7 mouse cellular contexts compared by ENCODE assay signal in genomic region chr7:38073782-38074181, GRCm38 (mm10). TPM values are rescaled to one million over a fixed set of nuclear protein-coding genes. Genes with fewer than 3 reads are reported as not detected.
A peak's percentile ranks its signal among the peaks of the same experiment; 100 is the strongest.
DNase-seq lines count a peak whose midpoint lies in the region; ATAC-seq and TF ChIP-seq lines count a peak whose summit lies in the region.

No protein-coding gene starts in this region.

- H3K4me3 ChIP-seq in CH12.LX (replicated peaks in 1 of 3; ENCODE audit: low read depth in 2 of 3, low read length in 2 of 3, poor library complexity in 1 of 3) = no peak overlapping the region
- H3K4me3 ChIP-seq in heart, postnatal 0 days (ENCODE audit: low read depth, low read length) = no peak overlapping the region
- no peak overlapping the region for H3K4me3 ChIP-seq in liver, embryonic 16.5 days (ENCODE audit: low read depth, low read length)
- no peak overlapping the region for H3K4me3 ChIP-seq in neural tube, embryonic 12.5 days

- peak; percentile 24; the same call in 1 of the 2 replicates for ATAC-seq in heart, postnatal 0 days (ENCODE audit: insufficient read depth, low read depth)
- ATAC-seq in liver, embryonic 16.5 days (ENCODE audit: low read depth) = 0 out of 2 replicates have a peak, but pooled peaks have one; percentile 13
- ATAC-seq in neural tube, embryonic 12.5 days (ENCODE audit: low FRiP score, low read depth) = peak; percentile 69

- dilution Hi-C loops in CH12.LX (cut with MboI; ENCODE audit: extremely low pct_ligation_motif_present, extremely low pct_unique_long_range_greater_than_20kb, low sequenced_read_pairs) = no loop called here

- peaks cover 2 to 15% of the 10 kb centered on the region in 2 experiments; a peak in 2 of 4 replicates for H3K4me1 ChIP-seq in CH12.LX (ENCODE audit: control insufficient read depth in 1 of 2, insufficient read depth in 2 of 2)
- H3K4me1 ChIP-seq in heart, postnatal 0 days (ENCODE audit: control insufficient read depth, insufficient read depth) = no peaks in the 10 kb centered on the region; the same call in 1 of the 2 replicates
- no peaks in the 10 kb centered on the region for H3K4me1 ChIP-seq in liver, embryonic 16.5 days (ENCODE audit: control insufficient read depth, low read depth, low read length)
- peaks cover 13% of the 10 kb centered on the region for H3K4me1 ChIP-seq in neural tube, embryonic 12.5 days

- H3K79me2 ChIP-seq in CH12.LX (replicated peaks; ENCODE audit: control insufficient read depth, extremely low read depth, insufficient read depth, poor library complexity, severe bottlenecking) = no peaks in the 10 kb centered on the region

- H3K9me3 ChIP-seq in CH12.LX (replicated peaks; ENCODE audit: low read length) = peaks cover 2% of the 10 kb centered on the region
- H3K9me3 ChIP-seq in heart, postnatal 0 days (replicated peaks; ENCODE audit: control insufficient read depth, low read length) = no peaks in the 10 kb centered on the region
- H3K9me3 ChIP-seq in liver, embryonic 16.5 days (replicated peaks; ENCODE audit: control insufficient read depth, low read length) = no peaks in the 10 kb centered on the region
- no peaks in the 10 kb centered on the region for H3K9me3 ChIP-seq in neural tube, embryonic 12.5 days

- no peak overlapping the region for H3K9ac ChIP-seq in CH12.LX (ENCODE audit: insufficient read depth, low read depth)
- no peak overlapping the region for H3K9ac ChIP-seq in heart, postnatal 0 days (replicated peaks; ENCODE audit: low read depth, low read length)
- H3K9ac ChIP-seq in liver, embryonic 16.5 days (ENCODE audit: low read depth, low read length) = no peak overlapping the region
- no peak overlapping the region for H3K9ac ChIP-seq in neural tube, embryonic 12.5 days

- no peaks in the 10 kb centered on the region for H3K27me3 ChIP-seq in CH12.LX (replicated peaks)
- peaks cover 2% of the 10 kb centered on the region; the same call in 1 of the 2 replicates for H3K27me3 ChIP-seq in heart, postnatal 0 days (ENCODE audit: control insufficient read depth, insufficient read depth, low read length)
- peaks cover 9% of the 10 kb centered on the region for H3K27me3 ChIP-seq in liver, embryonic 16.5 days (ENCODE audit: control insufficient read depth, insufficient read depth, low read depth, low read length)
- no peaks in the 10 kb centered on the region; the same call in 1 of the 2 replicates for H3K27me3 ChIP-seq in neural tube, embryonic 12.5 days (replicated peaks)

- peak; percentile 58 to 83; a peak in 3 of 4 replicates for TF ChIP-seq CTCF in CH12.LX (conservative IDR thresholded peaks at IDR 0.05 in 1 of 2, IDR thresholded peaks at IDR 0.05 in 1 of 2; ENCODE audit: low read depth in 2 of 2, low read length in 2 of 2)
- TF ChIP-seq CTCF in heart, postnatal 0 days (IDR thresholded peaks at IDR 0.05; ENCODE audit: low read depth) = peak; percentile 56

- peak; percentile 74 for TF ChIP-seq RAD21 in CH12.LX (IDR thresholded peaks at IDR 0.05; ENCODE audit: low read depth, low read length)

- no peak for TF ChIP-seq POLR2A in CH12.LX (IDR thresholded peaks at IDR 0.05; ENCODE audit: low read depth, low read length)

- WGBS in heart, postnatal 0 days = 23% methylated on average over 3 of the region's 3 CpGs
- WGBS in liver, embryonic 16.5 days (ENCODE audit: insufficient replicate concordance) = 19% methylated on average over 3 of the region's 3 CpGs
- WGBS in neural tube, embryonic 12.5 days = 20% methylated on average over 3 of the region's 3 CpGs

- TF ChIP-seq EP300 in CH12.LX (IDR thresholded peaks at IDR 0.05; ENCODE audit: low read length) = no peak
- TF ChIP-seq EP300 in heart, postnatal 0 days (IDR thresholded peaks at IDR 0.05; ENCODE audit: low read depth) = no peak

- peak; percentile 49 for DNase-seq in CH12.LX (ENCODE audit: extremely low read depth)
- DNase-seq in adipocyte (ENCODE audit: low spot score) = peak; percentile 24
- peak; percentile 75 for DNase-seq in embryo, embryonic 11 days
- DNase-seq in heart, postnatal 0 days (ENCODE audit: low spot score) = peak; percentile 36
- peak; percentile 51 for DNase-seq in kidney, postnatal 14 days

- no peak overlapping the region for H3K4me2 ChIP-seq in CH12.LX (ENCODE audit: insufficient read depth, low read depth, poor library complexity, severe bottlenecking)
- H3K4me2 ChIP-seq in heart, postnatal 0 days (ENCODE audit: low read depth, low read length) = no peak overlapping the region
- no peak overlapping the region for H3K4me2 ChIP-seq in liver, embryonic 16.5 days (ENCODE audit: low read depth, low read length)
- 0 out of 2 replicates have a peak overlapping the region, but pooled peaks have one; percentile 18 for H3K4me2 ChIP-seq in neural tube, embryonic 12.5 days (replicated peaks)

- in situ Hi-C loops in CH12.LX (cut with MboI; ENCODE audit: low pct_ligation_motif_present, low pct_unique_long_range_greater_than_20kb, low sequenced_read_pairs) = no loop called here

- H3K27ac ChIP-seq in CH12.LX (ENCODE audit: insufficient read depth, low read depth) = no peak overlapping the region
- no peak overlapping the region for H3K27ac ChIP-seq in heart, postnatal 0 days (ENCODE audit: low read depth)
- H3K27ac ChIP-seq in liver, embryonic 16.5 days (ENCODE audit: low read length) = no peak overlapping the region
- H3K27ac ChIP-seq in neural tube, embryonic 12.5 days = no peak overlapping the region

- H3K36me3 ChIP-seq in CH12.LX (replicated peaks in 1 of 2; ENCODE audit: control insufficient read depth in 1 of 2, insufficient read depth in 1 of 2, low read length in 1 of 2) = no peaks in the 10 kb centered on the region
- H3K36me3 ChIP-seq in heart, postnatal 0 days (replicated peaks; ENCODE audit: control insufficient read depth, insufficient read depth, low read length) = no peaks in the 10 kb centered on the region
- H3K36me3 ChIP-seq in liver, embryonic 16.5 days (ENCODE audit: control insufficient read depth, insufficient read depth) = no peaks in the 10 kb centered on the region
- H3K36me3 ChIP-seq in neural tube, embryonic 12.5 days = no peaks in the 10 kb centered on the region

TF ChIP-seq in CH12.LX, 34 proteins besides CTCF, POLR2A, EP300 and RAD21:
- no peak for TF ChIP-seq TBP (conservative IDR thresholded peaks at IDR 0.05; ENCODE audit: low read depth, low read length)
- TF ChIP-seq ETS1 (conservative IDR thresholded peaks at IDR 0.05; ENCODE audit: low read depth, low read length) = no peak
- no peak for TF ChIP-seq ZMIZ1 (IDR thresholded peaks at IDR 0.05; ENCODE audit: low read depth, low read length)
- TF ChIP-seq ZKSCAN1 (IDR thresholded peaks at IDR 0.05; ENCODE audit: borderline replicate concordance, low read depth, low read length) = no peak
- no peak for TF ChIP-seq NELFE (IDR thresholded peaks at IDR 0.05; ENCODE audit: low read depth, low read length)
- TF ChIP-seq CHD2 (IDR thresholded peaks at IDR 0.05; ENCODE audit: low read length) = no peak
- TF ChIP-seq POLR2AphosphoS2 (IDR thresholded peaks at IDR 0.05; ENCODE audit: low read depth, low read length) = no peak
- no peak for TF ChIP-seq MXI1 (IDR thresholded peaks at IDR 0.05; ENCODE audit: low read depth, low read length)
- no peak for TF ChIP-seq JUND (conservative IDR thresholded peaks at IDR 0.05; ENCODE audit: low read depth, low read length)
- TF ChIP-seq PAX5 (IDR thresholded peaks at IDR 0.05; ENCODE audit: low read length) = no peak
- no peak for TF ChIP-seq GABPA (IDR thresholded peaks at IDR 0.05; ENCODE audit: insufficient replicate concordance, low read depth, low read length)
- peak; percentile 83 for TF ChIP-seq SMC3 (IDR thresholded peaks at IDR 0.05; ENCODE audit: low read depth, low read length)
- no peak for TF ChIP-seq HCFC1 (IDR thresholded peaks at IDR 0.05; ENCODE audit: low read depth, low read length)
- no peak for TF ChIP-seq CHD1 (IDR thresholded peaks at IDR 0.05; ENCODE audit: low read depth, low read length)
- no peak for TF ChIP-seq TCF12 (IDR thresholded peaks at IDR 0.05; ENCODE audit: low read depth, low read length)
- 0 out of 2 replicates have a peak, but pooled peaks have one; percentile 19 for TF ChIP-seq MEF2A (IDR thresholded peaks at IDR 0.05; ENCODE audit: borderline replicate concordance, low read depth, low read length)
- peak; percentile 22; the same call in 1 of the 2 replicates for TF ChIP-seq IRF4 (IDR thresholded peaks at IDR 0.05; ENCODE audit: low read depth, low read length)
- TF ChIP-seq UBTF (IDR thresholded peaks at IDR 0.05; ENCODE audit: low read depth, low read length) = no peak
- TF ChIP-seq JUN (IDR thresholded peaks at IDR 0.05; ENCODE audit: insufficient read depth, low read depth, low read length) = no peak
- TF ChIP-seq USF1 (IDR thresholded peaks at IDR 0.05; ENCODE audit: low read depth, low read length) = no peak

RNA-seq across cellular contexts. Expression of gene Ccne1, which starts 33.6 kb away (rescaled TPM):
- total RNA-seq in CH12.LX (2012; rRNA removed) (43.7 and 74.4 TPM in 2 replicates), CH12.LX (2014; rRNA removed) (70.0 and 77.8 TPM in 2 replicates)
- polyA plus RNA-seq in CH12.LX (2012; ENCODE audit: insufficient read length, low read depth) = 109 and 110 TPM in 2 replicates
- total RNA-seq in heart, postnatal 0 days (2014; rRNA removed; ENCODE audit: low replicate concordance) = 5.7 and 16.3 TPM in 2 replicates
- 9.0 and 9.3 TPM in 2 replicates for polyA plus RNA-seq in heart, postnatal 0 days (2015; fragmentation: Nextera tagmentation; extraction: Ambion mirVana)
- 59.0 and 68.6 TPM in 2 replicates for polyA plus RNA-seq in liver, embryonic 16.5 days (2015; fragmentation: Nextera tagmentation; extraction: Ambion mirVana)
- 40.9 and 41.2 TPM in 2 replicates for polyA plus RNA-seq in neural tube, embryonic 12.5 days (2016; fragmentation: Nextera tagmentation; extraction: Ambion mirVana)

RNA-seq across cellular contexts. Expression of gene Uri1, which starts 50.4 kb away (rescaled TPM):
- total RNA-seq in CH12.LX (2012; rRNA removed) (30.7 and 37.1 TPM in 2 replicates), CH12.LX (2014; rRNA removed) (53.1 and 53.3 TPM in 2 replicates)
- polyA plus RNA-seq in CH12.LX (2012; ENCODE audit: insufficient read length, low read depth) = 41.4 and 50.1 TPM in 2 replicates
- 22.2 and 23.7 TPM in 2 replicates for total RNA-seq in heart, postnatal 0 days (2014; rRNA removed; ENCODE audit: low replicate concordance)
- 23.4 and 25.3 TPM in 2 replicates for polyA plus RNA-seq in heart, postnatal 0 days (2015; fragmentation: Nextera tagmentation; extraction: Ambion mirVana)
- 8.8 and 9.1 TPM in 2 replicates for polyA plus RNA-seq in liver, embryonic 16.5 days (2015; fragmentation: Nextera tagmentation; extraction: Ambion mirVana)
- 42.6 and 45.5 TPM in 2 replicates for polyA plus RNA-seq in neural tube, embryonic 12.5 days (2016; fragmentation: Nextera tagmentation; extraction: Ambion mirVana)

Comparison
In these comparisons a context has a peak if more than half of its experiments do, and no peak if none do; other contexts are left out.
1. DNase-seq: peak in every context shown above with its lines; median percentile 75 in embryo, embryonic 11 days; 51 in kidney, postnatal 14 days; 49 in CH12.LX; 36 in heart, postnatal 0 days; 24 in adipocyte.
2. ATAC-seq: peak in every context shown above with its lines; median percentile 69 in neural tube, embryonic 12.5 days; 24 in heart, postnatal 0 days; 13 in liver, embryonic 16.5 days.